Mouse (Mus musculus) stomach, embryonic 14.5 days (tissue): ENCODE measurements around the gene Ubald2. TPM values are rescaled to one million over a fixed set of nuclear protein-coding genes. Genes with fewer than 3 reads are reported as not detected.
"Not testable (repeated sequence)": the region's sequence is repeated elsewhere in the genome, so short reads cannot be mapped to it uniquely, and the experiment has no call there.

Experiments
- ATAC-seq: fragments of 200-750 bp; cut with Nextera tagmentation; 2 replicates; pipeline ENCODE4 v1.8.0; 2017; ENCODE audit warnings: low read depth, moderate TSS enrichment; ENCODE audit not compliant: insufficient number of reproducible peaks, insufficient read depth, low FRiP score
- H3K27ac ChIP-seq: fragments of 300-500 bp; sonication (generic); 2 replicates; pipeline ENCODE4 v1.5.1; 2014; ENCODE audit warnings: mild to moderate bottlenecking, low read length, moderate library complexity, mixed read lengths
- H3K27me3 ChIP-seq: fragments of 300-500 bp; sonication (generic); 2 replicates; pipeline ENCODE4 v1.6.1; 2014; ENCODE audit warnings: low read length, control low read depth, mixed read lengths; ENCODE audit not compliant: control insufficient read depth, insufficient read depth
- H3K36me3 ChIP-seq: fragments of 300-500 bp; sonication (generic); 2 replicates; pipeline ENCODE4 v1.6.1; 2014; ENCODE audit warnings: mild to moderate bottlenecking, control low read depth, low read length, moderate library complexity, mixed read lengths; ENCODE audit not compliant: control insufficient read depth, insufficient read depth
- H3K4me1 ChIP-seq: fragments of 300-500 bp; sonication (generic); 2 replicates; pipeline ENCODE4 v1.6.1; 2014; ENCODE audit warnings: low read length, control low read depth, mixed read lengths; ENCODE audit not compliant: control insufficient read depth, insufficient read depth
- H3K4me2 ChIP-seq: fragments of 300-500 bp; sonication (generic); replicated peaks from 2 replicates; pipeline ENCODE4 v1.6.1; 2014; ENCODE audit warnings: low read depth, low read length, control low read depth
- H3K4me3 ChIP-seq: fragments of 300-500 bp; sonication (generic); 2 replicates; pipeline ENCODE4 v1.5.1; 2014; ENCODE audit warnings: low read depth, low read length, control low read depth
- H3K9ac ChIP-seq: fragments of 300-500 bp; sonication (generic); replicated peaks from 2 replicates; pipeline ENCODE4 v1.6.1; 2014; ENCODE audit warnings: low read depth, mild to moderate bottlenecking, control low read depth, low read length, moderate library complexity, mixed read lengths
- H3K9me3 ChIP-seq: fragments of 300-500 bp; sonication (generic); 2 replicates; pipeline ENCODE4 v1.6.1; 2016; ENCODE audit warnings: low read depth, low read length, control low read depth; ENCODE audit not compliant: control insufficient read depth
- WGBS: fragments of 180-500 bp; shearing (Covaris S2); extraction: QIAGEN DNeasy Blood & Tissue Kit; methylation state at CpG from one replicate; pipeline ENCODE4 v1.1.7; 2014; 5-methylcytosine and 5-hydroxymethylcytosine counted together
- polyA plus RNA-seq: library from polyadenylated mRNA; unstranded; fragments of >200 nt; fragmentation: Nextera tagmentation; extraction: Ambion mirVana; gene quantifications from 2 replicates; pipeline ENCODE4 v1.2.1, GENCODE M21; 2014

Gene Ubald2
- polyA plus RNA-seq, 1 experiment from 2014 or later = 56.1 TPM

- Histone ChIP-seq H3K4me3 (no peak overlapping the region), H3K27me3 (no peaks in the 10 kb centered on the region), H3K4me2 (no peak overlapping the region), H3K9ac (no peak overlapping the region), H3K4me1 (peaks cover 11% of the 10 kb centered on the region; the same call in 1 of the 2 replicates), H3K9me3 (no peaks in the 10 kb centered on the region), H3K36me3 (no peaks in the 10 kb centered on the region), H3K27ac (peak overlapping the region; percentile 44)
- 60% methylated on average over 6 of the region's 6 CpGs for WGBS
- no peak for ATAC-seq
Observed at GRCm38 (mm10) chr11:116418841-116419462, 14.9 kb upstream of the Ubald2 start.

- Histone ChIP-seq H3K27ac (no peak overlapping the region), H3K9ac (no peak overlapping the region), H3K9me3 (no peaks in the 10 kb centered on the region), H3K4me2 (no peak overlapping the region), H3K4me1 (peaks cover 11% of the 10 kb centered on the region; the same call in 1 of the 2 replicates), H3K27me3 (no peaks in the 10 kb centered on the region), H3K4me3 (no peak overlapping the region), H3K36me3 (no peaks in the 10 kb centered on the region)
- WGBS = 68% methylated on average over 6 of the region's 6 CpGs
- ATAC-seq = no peak
Observed at GRCm38 (mm10) chr11:116421102-116421501, 12.8 kb upstream of the Ubald2 start.

GRCm38 (mm10) chr11:116422562-116422961 lies 11.3 kb upstream of the Ubald2 start:
- ATAC-seq = no peak
- Histone ChIP-seq H3K4me3 (no peak overlapping the region), H3K9me3 (no peaks in the 10 kb centered on the region), H3K4me1 (peaks cover 9% of the 10 kb centered on the region; the same call in 1 of the 2 replicates), H3K27ac (no peak overlapping the region), H3K36me3 (no peaks in the 10 kb centered on the region), H3K9ac (no peak overlapping the region), H3K4me2 (no peak overlapping the region), H3K27me3 (no peaks in the 10 kb centered on the region)
- WGBS = 90% methylated on average over 2 of the region's 2 CpGs

GRCm38 (mm10) chr11:116423214-116423613 lies 10.7 kb upstream of the Ubald2 start:
- Histone ChIP-seq H3K27me3 (no peaks in the 10 kb centered on the region), H3K4me2 (no peak overlapping the region), H3K4me3 (no peak overlapping the region), H3K4me1 (peaks cover 6% of the 10 kb centered on the region; the same call in 1 of the 2 replicates), H3K27ac (no peak overlapping the region), H3K36me3 (no peaks in the 10 kb centered on the region), H3K9me3 (no peaks in the 10 kb centered on the region), H3K9ac (no peak overlapping the region)
- no peak for ATAC-seq
- WGBS = 76% methylated on average over 6 of the region's 6 CpGs

- 68% methylated on average over 10 of the region's 10 CpGs for WGBS
- Histone ChIP-seq H3K27me3 (no peaks in the 10 kb centered on the region), H3K4me1 (no peaks in the 10 kb centered on the region), H3K9ac (no peak overlapping the region), H3K9me3 (no peaks in the 10 kb centered on the region), H3K36me3 (no peaks in the 10 kb centered on the region), H3K4me3 (no peak overlapping the region), H3K27ac (no peak overlapping the region), H3K4me2 (no peak overlapping the region)
- ATAC-seq = no peak
Observed at GRCm38 (mm10) chr11:116423782-116424620, 9.9 kb upstream of the Ubald2 start.

GRCm38 (mm10) chr11:116424621-116425407 lies 9.1 kb upstream of the Ubald2 start:
- Histone ChIP-seq H3K4me3 (no peak overlapping the region), H3K36me3 (no peaks in the 10 kb centered on the region), H3K9me3 (no peaks in the 10 kb centered on the region), H3K9ac (no peak overlapping the region), H3K4me2 (no peak overlapping the region), H3K4me1 (0 out of 2 replicates have a peak, but pooled peaks cover 3% of the 10 kb centered on the region), H3K27me3 (no peaks in the 10 kb centered on the region), H3K27ac (no peak overlapping the region)
- no peak for ATAC-seq
- whole genome bisulfite sequencing = 54% methylated on average over 8 of the region's 8 CpGs

GRCm38 (mm10) chr11:116426328-116426727 lies 7.6 kb upstream of the Ubald2 start:
- not testable (repeated sequence) for ATAC-seq, H3K4me3 ChIP-seq, H3K9ac ChIP-seq, H3K4me2 ChIP-seq, H3K27me3 ChIP-seq, H3K27ac ChIP-seq, H3K4me1 ChIP-seq, H3K9me3 ChIP-seq, H3K36me3 ChIP-seq
- WGBS = 82% methylated on average over 11 of the region's 11 CpGs

- Histone ChIP-seq H3K4me2 (no peak overlapping the region), H3K27ac (no peak overlapping the region), H3K36me3 (no peaks in the 10 kb centered on the region), H3K4me1 (0 out of 2 replicates have a peak, but pooled peaks cover 4% of the 10 kb centered on the region), H3K27me3 (no peaks in the 10 kb centered on the region), H3K4me3 (no peak overlapping the region), H3K9ac (no peak overlapping the region), H3K9me3 (no peaks in the 10 kb centered on the region)
- no peak for ATAC-seq
- 66% methylated on average over 6 of the region's 6 CpGs for WGBS
Observed at GRCm38 (mm10) chr11:116426852-116427575, 6.9 kb upstream of the Ubald2 start.
